Mouse (Mus musculus): ENCODE measurements at regions not wholly inside any gene's neighbourhood (a gene's known extent, or its start where the extent isn't known, plus 50 kb on each side); places are given as distances from the start of the nearest gene placed in this dataset.
A peak's percentile ranks its signal among the peaks of the same experiment; 100 is the strongest.

- DNase-seq (ENCODE audit: low spot score) (no peak), ATAC-seq (ENCODE audit: low FRiP score, low TSS enrichment) (no peak)
- Histone ChIP-seq H3K27ac (replicated peaks) (no peak overlapping the region), H3K36me3 (ENCODE audit: control insufficient read depth, insufficient read depth, low read length) (no peaks in the 10 kb centered on the region), H3K9me3 (ENCODE audit: control insufficient read depth, low read length) (no peaks in the 10 kb centered on the region), H3K27me3 (ENCODE audit: control insufficient read depth, insufficient read depth, low read length) (no peaks in the 10 kb centered on the region), H3K4me3 (ENCODE audit: low read depth, low read length) (no peak overlapping the region), H3K4me1 (replicated peaks; ENCODE audit: control insufficient read depth, insufficient read depth) (no peaks in the 10 kb centered on the region), H3K4me2 (replicated peaks; ENCODE audit: low read depth) (no peak overlapping the region), H3K9ac (ENCODE audit: low read length) (no peak overlapping the region)
- WGBS: 63% methylated on average over 3 of the region's 3 CpGs
- TF ChIP-seq EP300 (optimal IDR thresholded peaks at IDR 0.05) (no peak), CTCF (IDR thresholded peaks at IDR 0.05; ENCODE audit: low read depth) (peak; percentile 47)
Measured at GRCm38 (mm10) chr8:107719656-107720055, 131.4 kb upstream of the Psmd7 start.

- H3K27me3 ChIP-seq (ENCODE audit: control insufficient read depth, insufficient read depth, low read length): no peaks in the 10 kb centered on the region
- H3K4me2 ChIP-seq (replicated peaks; ENCODE audit: low read depth): no peak overlapping the region
- H3K9ac ChIP-seq (ENCODE audit: low read length): no peak overlapping the region
- DNase-seq (ENCODE audit: low spot score) (no peak), ATAC-seq (ENCODE audit: low FRiP score, low TSS enrichment) (no peak)
- 93% methylated on average over 1 of the region's 1 CpGs for WGBS
- no peaks in the 10 kb centered on the region for H3K9me3 ChIP-seq (ENCODE audit: control insufficient read depth, low read length)
- no peak overlapping the region for H3K27ac ChIP-seq (replicated peaks)
- no peaks in the 10 kb centered on the region for H3K36me3 ChIP-seq (ENCODE audit: control insufficient read depth, insufficient read depth, low read length)
- no peak overlapping the region for H3K4me3 ChIP-seq (ENCODE audit: low read depth, low read length)
- H3K4me1 ChIP-seq (replicated peaks; ENCODE audit: control insufficient read depth, insufficient read depth): no peaks in the 10 kb centered on the region
- no peak for TF ChIP-seq CTCF (IDR thresholded peaks at IDR 0.05; ENCODE audit: low read depth)
- TF ChIP-seq EP300 (optimal IDR thresholded peaks at IDR 0.05): no peak
Measured at GRCm38 (mm10) chr8:107726716-107727115, 138.5 kb upstream of the Psmd7 start.

- Histone ChIP-seq H3K4me3 (ENCODE audit: low read depth, low read length) (no peak overlapping the region), H3K9me3 (ENCODE audit: control insufficient read depth, low read length) (no peaks in the 10 kb centered on the region), H3K4me1 (replicated peaks; ENCODE audit: control insufficient read depth, insufficient read depth) (no peaks in the 10 kb centered on the region), H3K27me3 (ENCODE audit: control insufficient read depth, insufficient read depth, low read length) (no peaks in the 10 kb centered on the region), H3K36me3 (ENCODE audit: control insufficient read depth, insufficient read depth, low read length) (no peaks in the 10 kb centered on the region), H3K27ac (replicated peaks) (no peak overlapping the region), H3K4me2 (replicated peaks; ENCODE audit: low read depth) (no peak overlapping the region), H3K9ac (ENCODE audit: low read length) (no peak overlapping the region)
- 99% methylated on average over 6 of the region's 6 CpGs for WGBS
- no peak for TF ChIP-seq EP300 (optimal IDR thresholded peaks at IDR 0.05)
- peak; percentile 52 for TF ChIP-seq CTCF (IDR thresholded peaks at IDR 0.05; ENCODE audit: low read depth)
- ATAC-seq (ENCODE audit: low FRiP score, low TSS enrichment) (no peak), DNase-seq (ENCODE audit: low spot score) (no peak)
Measured at GRCm38 (mm10) chr8:107727276-107727675, 139.0 kb upstream of the Psmd7 start.

- Histone ChIP-seq H3K9ac (ENCODE audit: low read length) (no peak overlapping the region), H3K27me3 (ENCODE audit: control insufficient read depth, insufficient read depth, low read length) (no peaks in the 10 kb centered on the region), H3K4me2 (replicated peaks; ENCODE audit: low read depth) (no peak overlapping the region), H3K4me1 (replicated peaks; ENCODE audit: control insufficient read depth, insufficient read depth) (no peaks in the 10 kb centered on the region), H3K36me3 (ENCODE audit: control insufficient read depth, insufficient read depth, low read length) (no peaks in the 10 kb centered on the region), H3K27ac (replicated peaks) (no peak overlapping the region), H3K9me3 (ENCODE audit: control insufficient read depth, low read length) (no peaks in the 10 kb centered on the region), H3K4me3 (ENCODE audit: low read depth, low read length) (no peak overlapping the region)
- DNase-seq (ENCODE audit: low spot score) (no peak), ATAC-seq (ENCODE audit: low FRiP score, low TSS enrichment) (no peak)
- TF ChIP-seq CTCF (IDR thresholded peaks at IDR 0.05; ENCODE audit: low read depth) (no peak), EP300 (optimal IDR thresholded peaks at IDR 0.05) (no peak)
- WGBS: 70% methylated on average over 9 of the region's 9 CpGs
Measured at GRCm38 (mm10) chr8:107739091-107739490, 150.8 kb upstream of the Psmd7 start.

- H3K9ac ChIP-seq (ENCODE audit: low read length): no peak overlapping the region
- ATAC-seq (ENCODE audit: low FRiP score, low TSS enrichment) (no peak), DNase-seq (ENCODE audit: low spot score) (no peak)
- no peaks in the 10 kb centered on the region for H3K27me3 ChIP-seq (ENCODE audit: control insufficient read depth, insufficient read depth, low read length)
- H3K4me2 ChIP-seq (replicated peaks; ENCODE audit: low read depth): no peak overlapping the region
- no peaks in the 10 kb centered on the region for H3K36me3 ChIP-seq (ENCODE audit: control insufficient read depth, insufficient read depth, low read length)
- H3K4me3 ChIP-seq (ENCODE audit: low read depth, low read length): no peak overlapping the region
- H3K9me3 ChIP-seq (ENCODE audit: control insufficient read depth, low read length): no peaks in the 10 kb centered on the region
- H3K27ac ChIP-seq (replicated peaks): no peak overlapping the region
- WGBS: 62% methylated on average over 7 of the region's 7 CpGs
- TF ChIP-seq CTCF (IDR thresholded peaks at IDR 0.05; ENCODE audit: low read depth) (no peak), EP300 (optimal IDR thresholded peaks at IDR 0.05) (no peak)
- no peaks in the 10 kb centered on the region for H3K4me1 ChIP-seq (replicated peaks; ENCODE audit: control insufficient read depth, insufficient read depth)
Measured at GRCm38 (mm10) chr8:107757083-107757482, 168.8 kb upstream of the Psmd7 start.

GRCm38 (mm10) chr8:107758637-107759036 lies 170.4 kb upstream of the Psmd7 start:
- H3K4me1 ChIP-seq (replicated peaks; ENCODE audit: control insufficient read depth, insufficient read depth): no peaks in the 10 kb centered on the region
- DNase-seq (ENCODE audit: low spot score) (no peak), ATAC-seq (ENCODE audit: low FRiP score, low TSS enrichment) (no peak)
- H3K9ac ChIP-seq (ENCODE audit: low read length): no peak overlapping the region
- no peak overlapping the region for H3K27ac ChIP-seq (replicated peaks)
- H3K36me3 ChIP-seq (ENCODE audit: control insufficient read depth, insufficient read depth, low read length): no peaks in the 10 kb centered on the region
- WGBS: 69% methylated on average over 1 of the region's 1 CpGs
- no peak overlapping the region for H3K4me3 ChIP-seq (ENCODE audit: low read depth, low read length)
- no peak overlapping the region for H3K4me2 ChIP-seq (replicated peaks; ENCODE audit: low read depth)
- no peaks in the 10 kb centered on the region for H3K27me3 ChIP-seq (ENCODE audit: control insufficient read depth, insufficient read depth, low read length)
- TF ChIP-seq CTCF (IDR thresholded peaks at IDR 0.05; ENCODE audit: low read depth): peak; percentile 48
- TF ChIP-seq EP300 (optimal IDR thresholded peaks at IDR 0.05): no peak
- peaks cover 3% of the 10 kb centered on the region; the same call in 1 of the 2 replicates for H3K9me3 ChIP-seq (ENCODE audit: control insufficient read depth, low read length)
